Mouse (Mus musculus) MEL (cell line): ENCODE measurements at regions not wholly inside any gene's neighbourhood (a gene's known extent, or its start where the extent isn't known, plus 50 kb on each side); places are given as distances from the start of the nearest gene placed in this dataset.

Experiments
- CTCF ChIP-seq, 3 experiments: IDR thresholded peaks in 2 of 3; conservative IDR thresholded peaks in 1 of 3; 2 replicates each; pipeline ENCODE4 v1.5.1; 2011 to 2012; ENCODE audit warnings: low read length in 3 of 3, low read depth in 2 of 3, mild to moderate bottlenecking in 2 of 3, improper control_type of control experiment in 1 of 3, inconsistent platforms in 1 of 3, mixed read lengths in 1 of 3, moderate library complexity in 1 of 3; ENCODE audit not compliant: control insufficient read depth in 1 of 3, insufficient read depth in 1 of 3, poor library complexity in 1 of 3, severe bottlenecking in 1 of 3
- ELF1 ChIP-seq: IDR thresholded peaks from 2 replicates; pipeline ENCODE4 v1.6.1; 2014; ENCODE audit warnings: low read depth, mild to moderate bottlenecking, inconsistent platforms, low read length, improper control_type of control experiment, moderate library complexity
- EP300 ChIP-seq, 2 experiments: IDR thresholded peaks; 2 replicates each; pipeline ENCODE4 v1.6.1; 2011; ENCODE audit warnings: improper control_type of control experiment in 2 of 2, low read length in 2 of 2, low read depth in 1 of 2, mild to moderate bottlenecking in 1 of 2
- ETS1 ChIP-seq: IDR thresholded peaks from 2 replicates; pipeline ENCODE4 v1.6.1; 2012; ENCODE audit warnings: low read depth, mild to moderate bottlenecking, inconsistent platforms, low read length, improper control_type of control experiment, moderate library complexity
- HCFC1 ChIP-seq: IDR thresholded peaks from 2 replicates; pipeline ENCODE4 v1.6.1; 2012; ENCODE audit warnings: low read depth, mild to moderate bottlenecking, inconsistent platforms, low read length, improper control_type of control experiment, moderate library complexity
- POLR2A ChIP-seq, 2 experiments: IDR thresholded peaks; 2 replicates each; pipeline ENCODE4 v1.6.1; 2011 to 2012; ENCODE audit warnings: low read length in 2 of 2, mild to moderate bottlenecking in 2 of 2, control low read depth in 1 of 2, improper control_type of control experiment in 1 of 2, low read depth in 1 of 2, moderate library complexity in 1 of 2; ENCODE audit not compliant: control insufficient read depth in 1 of 2, insufficient read depth in 1 of 2, poor library complexity in 1 of 2
- POLR2AphosphoS5 ChIP-seq: IDR thresholded peaks from 2 replicates; pipeline ENCODE4 v1.6.1; 2012; ENCODE audit warnings: low read depth, borderline replicate concordance, mild to moderate bottlenecking, inconsistent platforms, low read length, moderate library complexity, mixed read lengths
- RCOR1 ChIP-seq: IDR thresholded peaks from 2 replicates; pipeline ENCODE4 v1.6.1; 2012; ENCODE audit warnings: low read depth, mild to moderate bottlenecking, inconsistent platforms, low read length, improper control_type of control experiment
- USF1 ChIP-seq: IDR thresholded peaks from 2 replicates; pipeline ENCODE4 v1.6.1; 2014; ENCODE audit warnings: low read depth, mild to moderate bottlenecking, inconsistent platforms, low read length, improper control_type of control experiment, moderate library complexity

GRCm38 (mm10) chr1:77048720-77049406, 466.0 kb downstream of the Epha4 start:
- no peak for TF ChIP-seq ELF1
- no peak for TF ChIP-seq USF1
- TF ChIP-seq CTCF (IDR thresholded peaks at IDR 0.05 in 2 of 3, conservative IDR thresholded peaks at IDR 0.05 in 1 of 3; ENCODE audit: control insufficient read depth in 1 of 3, insufficient read depth in 1 of 3, low read depth in 2 of 3, low read length in 3 of 3, poor library complexity in 1 of 3, severe bottlenecking in 1 of 3), result no peak
- no peak for TF ChIP-seq EP300 (IDR thresholded peaks at IDR 0.05; ENCODE audit: low read depth in 1 of 2, low read length in 2 of 2)
- no peak for TF ChIP-seq POLR2AphosphoS5
- no peak for TF ChIP-seq POLR2A (IDR thresholded peaks at IDR 0.05; ENCODE audit: control insufficient read depth in 1 of 2, insufficient read depth in 1 of 2, low read depth in 1 of 2, low read length in 2 of 2, poor library complexity in 1 of 2)
- TF ChIP-seq RCOR1, result no peak
- TF ChIP-seq ETS1, result no peak
- TF ChIP-seq HCFC1, result no peak
